Mouse (Mus musculus) Muller cell, postnatal 12 days (primary cell): ENCODE data around the gene Muc5b.

Experiments used
- DNase-seq: peaks from one replicate; pipeline ENCODE4 v3.0.0-alpha.2; 2015; ENCODE audit errors: inconsistent ontology term

Gene Muc5b

DNA sequence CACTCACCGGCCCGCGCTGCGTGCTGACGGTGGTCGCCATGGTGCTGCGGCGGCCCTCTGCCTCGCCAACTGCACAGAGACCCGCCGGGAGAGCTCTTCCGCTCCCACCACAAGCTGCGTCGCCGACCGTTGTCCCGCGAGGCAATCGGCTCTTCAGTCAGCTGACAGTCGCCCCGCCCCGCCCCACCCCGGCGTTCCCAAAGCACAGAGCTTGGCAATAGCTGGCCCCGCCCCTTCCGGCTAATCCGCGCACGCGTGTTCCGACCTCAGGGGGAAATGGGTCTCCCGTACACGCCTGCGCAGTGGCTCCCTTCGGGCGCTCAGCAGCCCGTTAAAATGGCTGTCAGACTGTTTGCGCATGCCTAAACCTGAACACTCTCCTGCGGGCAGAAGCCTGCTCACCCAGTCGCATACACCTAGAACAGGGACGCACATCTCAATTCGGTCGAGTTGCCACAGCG lies 63.4 kb downstream of the Muc5b start:
- peak; percentile 100 for DNase-seq

DNA sequence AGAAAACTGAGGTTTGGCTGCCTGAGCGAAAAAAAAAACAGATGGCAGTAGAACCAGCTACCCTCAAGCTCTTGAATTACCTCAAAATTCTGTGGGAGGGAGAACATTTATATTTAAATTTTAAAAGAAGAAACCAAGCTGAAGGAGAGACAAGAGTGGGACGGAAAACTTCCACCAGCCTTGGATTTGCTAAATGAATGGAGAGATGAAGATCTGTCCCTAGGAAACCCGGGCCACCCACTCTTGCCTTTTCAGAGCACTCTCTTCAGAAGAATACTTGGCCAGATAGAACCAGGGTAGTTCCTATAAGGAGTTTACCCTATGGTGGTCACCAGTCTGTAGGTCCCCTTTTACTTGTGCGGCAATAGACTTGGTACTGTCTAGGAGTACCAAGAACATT lies 63.9 kb downstream of the Muc5b start:
- no peak for DNase-seq

GRCm38 (mm10) chr7:141908591-141908990 lies 69.7 kb downstream of the Muc5b start:
- DNase-seq: no peak

- DNase-seq: peak; percentile 27
These were observed 72.4 kb downstream of the Muc5b start for GRCm38 (mm10) chr7:141911305-141911704.

DNA sequence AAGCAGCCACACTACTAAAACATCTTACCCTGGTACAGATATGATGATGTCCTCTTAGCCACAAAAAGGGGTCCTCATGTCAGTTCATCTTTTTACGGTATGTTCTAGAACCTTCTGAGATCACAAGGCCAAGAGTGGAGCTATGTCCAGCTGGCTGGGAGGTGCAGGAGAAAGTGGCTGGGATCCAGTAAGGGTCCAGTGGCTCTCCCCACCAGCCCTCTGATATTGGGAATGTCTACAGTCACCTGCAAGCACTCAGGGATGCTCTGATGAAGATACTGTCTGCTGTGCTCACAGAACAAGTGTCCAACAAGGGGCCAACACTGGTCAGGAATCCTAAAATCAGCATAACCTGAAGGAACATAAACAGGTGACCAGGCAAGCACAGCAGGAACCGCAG lies 79.5 kb downstream of the Muc5b start, which contains the start of gene Tollip:
TSS of gene Tollip (minus strand) at position 101 of the 400 bp plus-strand sequence.
- DNase-seq: no peak
